Mouse (Mus musculus): ENCODE data around the gene Aldh1l1. TPM values are rescaled to one million over a fixed set of nuclear protein-coding genes. Genes with fewer than 3 reads are reported as not detected.
A peak's percentile ranks its signal among the peaks of the same experiment; 100 is the strongest.

Gene Aldh1l1
- total RNA-seq (2021), result 100 to 1,000 TPM; 180 to 197 TPM
- long read RNA-seq, experiment 1, full-length matches to known transcripts, result 150 of 246 reads
- long read RNA-seq, experiment 1, partial matches to known transcripts, result 14 of 246 reads
- long read RNA-seq, experiment 1, other reads (novel, unspliced or antisense), result 82 of 246 reads
- long read RNA-seq, experiment 2, full-length matches to known transcripts, result 397 of 538 reads
- long read RNA-seq, experiment 2, partial matches to known transcripts, result 90 of 538 reads
- long read RNA-seq, experiment 2, other reads (novel, unspliced or antisense), result 51 of 538 reads

DNA sequence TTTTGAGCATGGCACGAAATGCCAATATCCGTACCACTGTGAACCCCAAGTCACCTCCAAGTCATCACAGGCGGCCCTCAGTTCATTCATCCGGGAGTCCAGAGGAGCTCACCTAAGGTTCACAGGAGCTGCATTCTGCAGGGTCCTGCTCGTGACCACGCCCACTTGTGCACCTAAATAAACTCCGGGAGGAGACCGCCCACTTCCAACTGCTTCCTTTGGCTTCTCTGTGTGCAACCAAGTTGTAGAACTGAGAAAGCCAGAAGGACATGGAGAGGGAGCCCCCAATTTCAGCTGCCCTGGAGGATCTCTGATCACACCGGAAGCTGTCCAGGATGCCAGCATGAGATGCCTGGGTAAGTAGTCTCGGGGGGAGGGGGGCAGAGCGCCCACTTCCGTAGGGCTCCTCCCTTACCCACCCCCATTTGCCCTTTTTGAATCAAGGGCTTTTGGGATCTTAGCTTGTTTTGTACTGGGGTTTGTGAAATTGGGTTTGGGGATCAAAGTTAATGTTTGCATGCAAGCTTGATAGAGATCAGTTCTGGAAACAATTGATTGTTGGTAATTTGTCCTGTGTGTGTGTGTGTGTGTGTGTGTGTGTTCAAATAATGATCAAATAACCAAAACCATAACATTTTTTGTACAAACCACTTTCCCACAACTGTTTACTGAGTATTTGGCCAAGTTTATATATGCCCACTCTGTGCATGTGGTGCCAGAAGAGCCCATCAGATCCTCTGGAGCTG lies at the start of gene Aldh1l1:
Gene Aldh1l1, plus strand, starts transcription at position 252 of the 746 bp plus-strand sequence.
- DNase-seq (ENCODE audit: low spot score in 2 of 2), result no peak

- no peak for DNase-seq (ENCODE audit: low spot score in 2 of 2)
These were observed 49.2 kb upstream of the Aldh1l1 start for GRCm38 (mm10) chr6:90437041-90437440.

DNA sequence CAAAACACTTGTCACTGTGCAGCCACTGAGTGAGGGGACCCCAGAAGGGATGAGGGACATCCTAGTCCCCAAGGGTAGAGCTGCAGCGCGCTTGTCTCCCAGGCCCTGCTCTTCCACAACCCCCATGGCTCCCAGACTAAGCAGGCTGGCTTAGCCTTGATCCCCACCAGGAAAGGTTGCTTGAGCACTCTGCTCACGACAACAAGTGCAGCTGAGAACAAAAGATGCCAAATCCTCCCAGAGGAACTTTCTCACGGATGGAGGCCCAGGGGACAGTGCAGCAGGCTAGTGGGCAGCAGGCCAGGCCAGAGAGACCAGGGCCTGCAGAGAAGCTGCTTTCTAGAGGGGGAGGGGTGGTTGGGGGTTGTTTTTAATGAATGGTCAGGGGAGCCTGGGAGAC lies 39.3 kb upstream of the Aldh1l1 start:
- DNase-seq (ENCODE audit: low spot score in 2 of 2), result no peak

- DNase-seq (ENCODE audit: low spot score in 2 of 2), result peak; percentile 84 to 86
These were observed 36.0 kb upstream of the Aldh1l1 start for GRCm38 (mm10) chr6:90450179-90450578.

GRCm38 (mm10) chr6:90450697-90451096 lies 35.5 kb upstream of the Aldh1l1 start:
- DNase-seq (ENCODE audit: low spot score in 2 of 2), result peak in 1 of 2 experiments; percentile 33

- DNase-seq (ENCODE audit: low spot score in 2 of 2), result no peak
These were observed 34.7 kb upstream of the Aldh1l1 start for GRCm38 (mm10) chr6:90451512-90451911.

DNA sequence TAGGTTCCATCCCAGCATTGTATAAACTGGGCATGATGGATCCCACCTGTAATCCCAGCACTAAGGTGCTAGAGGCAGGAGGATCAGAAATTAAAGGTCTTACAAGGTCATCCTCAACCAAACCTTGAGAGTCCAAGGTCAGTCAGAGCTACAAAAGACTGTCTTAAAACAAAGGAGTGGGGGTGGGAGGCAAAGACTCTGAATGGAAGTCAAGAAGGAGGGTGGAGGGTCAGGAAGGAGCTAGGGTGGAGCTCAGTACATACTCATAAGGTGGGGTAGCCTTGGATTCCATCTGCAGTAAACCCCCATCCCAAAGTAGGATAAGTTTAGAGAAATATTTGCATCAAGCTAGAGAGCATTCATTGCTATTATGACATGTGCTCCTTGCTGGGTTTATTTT lies 33.6 kb upstream of the Aldh1l1 start:
- DNase-seq (ENCODE audit: low spot score in 2 of 2), result no peak

DNA sequence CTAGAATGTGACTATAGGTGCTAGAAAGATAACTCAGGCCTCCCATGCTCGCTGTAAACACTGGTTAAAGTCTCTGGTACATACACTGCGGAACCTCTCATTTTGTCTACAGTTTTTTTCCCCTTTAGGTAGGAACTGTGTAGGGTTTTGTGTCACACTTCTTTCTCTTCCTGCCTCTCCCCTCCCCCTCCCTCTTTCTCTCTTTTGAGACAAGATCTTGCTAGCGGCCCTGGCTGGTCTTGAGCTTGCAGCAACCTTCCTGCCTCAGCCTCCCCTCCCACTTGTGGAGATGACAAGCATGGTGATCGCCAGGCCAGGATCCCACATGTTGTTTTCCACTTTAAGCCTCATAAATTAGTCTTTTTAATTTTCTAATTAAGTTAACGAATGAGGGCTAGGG lies 32.5 kb upstream of the Aldh1l1 start:
- DNase-seq (ENCODE audit: low spot score in 2 of 2), result no peak

DNA sequence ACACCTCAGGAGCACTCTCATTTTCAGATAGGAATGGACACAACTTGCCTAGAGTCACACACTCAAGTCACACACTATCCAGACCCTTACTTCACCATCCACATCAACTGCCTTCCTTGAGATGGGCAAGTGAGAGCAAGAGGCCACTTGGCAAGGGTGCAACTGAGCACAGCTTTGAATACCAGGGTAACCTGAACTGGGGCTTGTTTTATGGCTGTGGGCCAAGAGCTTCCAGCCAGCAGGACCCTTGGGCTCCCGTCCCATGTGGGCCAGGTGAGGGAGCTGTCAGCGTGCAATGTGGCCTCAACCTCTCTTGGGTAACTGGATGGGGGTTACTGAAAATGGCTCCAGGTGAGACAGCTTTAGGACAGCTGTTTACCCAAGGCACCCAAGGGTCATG lies 28.8 kb upstream of the Aldh1l1 start:
- DNase-seq (ENCODE audit: low spot score in 2 of 2), result no peak

DNA sequence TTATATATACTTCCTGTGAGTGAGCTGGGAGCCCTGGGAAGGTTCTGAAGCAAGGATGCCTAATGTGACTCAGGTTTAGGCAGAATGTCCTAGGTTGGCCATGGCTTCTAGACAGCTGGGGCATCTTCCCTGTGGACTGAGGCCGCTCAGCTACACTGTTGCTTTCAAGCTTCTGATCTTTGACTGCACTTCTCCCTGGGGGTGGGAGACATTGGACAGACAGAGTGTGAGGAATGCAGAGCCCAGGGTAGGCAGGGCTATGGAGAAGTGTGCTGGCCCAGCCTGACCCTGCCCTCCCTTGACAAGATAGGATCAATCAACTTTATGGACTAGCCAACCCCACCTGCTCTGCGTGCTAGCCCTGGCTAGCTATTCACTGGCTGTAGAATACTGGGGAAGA lies 25.0 kb upstream of the Aldh1l1 start:
- no peak for DNase-seq (ENCODE audit: low spot score in 2 of 2)

GRCm38 (mm10) chr6:90461771-90462170 lies 24.5 kb upstream of the Aldh1l1 start:
- DNase-seq (ENCODE audit: low spot score in 2 of 2), result no peak

GRCm38 (mm10) chr6:90462181-90462706 lies 24.0 kb upstream of the Aldh1l1 start, which contains the start of gene Klf15:
Klf15 (plus strand) TSS chr6:90462576.
- peak; percentile 87 to 90 for DNase-seq (ENCODE audit: low spot score in 2 of 2)

DNA sequence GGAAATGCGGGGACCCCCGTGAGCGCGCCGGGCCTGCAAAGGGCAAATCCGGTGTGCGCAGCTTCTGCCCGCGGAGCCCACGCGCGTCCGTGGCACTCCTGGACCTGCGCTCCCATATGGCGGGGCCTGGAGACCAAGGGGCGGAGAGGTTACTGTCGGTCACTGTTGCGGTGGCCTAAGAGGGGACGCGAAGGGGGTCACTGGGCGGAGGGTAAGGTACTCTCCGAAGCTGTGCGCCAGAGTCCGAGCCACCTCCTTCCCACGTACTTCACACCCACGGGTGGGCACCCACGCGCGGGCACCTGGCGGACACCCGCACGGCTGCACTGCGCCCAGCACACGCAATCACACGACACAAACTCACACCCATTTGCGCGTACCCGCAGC lies 23.4 kb upstream of the Aldh1l1 start:
- peak in 1 of 2 experiments; percentile 25 for DNase-seq (ENCODE audit: low spot score in 2 of 2)

GRCm38 (mm10) chr6:90463228-90463862 lies 22.9 kb upstream of the Aldh1l1 start:
- peak; percentile 78 to 82 for DNase-seq (ENCODE audit: low spot score in 2 of 2)

DNA sequence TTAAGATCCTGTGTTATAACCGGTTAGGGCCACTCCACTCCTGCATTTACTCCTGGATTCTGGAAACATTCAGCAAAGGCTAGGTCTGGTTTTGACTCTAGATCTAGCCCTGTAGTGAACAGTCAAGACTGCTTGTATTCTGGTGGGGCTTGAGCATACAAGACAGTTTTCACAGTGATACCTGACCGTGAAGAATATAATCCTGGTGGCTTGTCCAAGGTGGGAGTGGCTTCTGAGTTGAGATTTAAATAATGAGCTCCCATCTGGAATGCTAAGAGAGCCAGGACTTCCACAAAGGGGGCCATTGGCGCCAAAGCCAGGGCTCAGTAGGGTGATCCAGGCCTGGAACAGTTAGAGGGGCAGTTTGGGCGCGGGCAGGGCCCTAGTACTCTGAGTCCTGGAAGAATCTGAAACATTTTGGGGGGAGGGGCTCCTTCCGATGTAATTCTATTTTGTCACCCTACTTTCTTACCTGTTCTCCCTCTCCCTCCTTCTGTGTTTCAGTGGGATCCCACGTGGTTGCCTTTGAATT lies 22.3 kb upstream of the Aldh1l1 start:
- DNase-seq (ENCODE audit: low spot score in 2 of 2), result no peak

DNA sequence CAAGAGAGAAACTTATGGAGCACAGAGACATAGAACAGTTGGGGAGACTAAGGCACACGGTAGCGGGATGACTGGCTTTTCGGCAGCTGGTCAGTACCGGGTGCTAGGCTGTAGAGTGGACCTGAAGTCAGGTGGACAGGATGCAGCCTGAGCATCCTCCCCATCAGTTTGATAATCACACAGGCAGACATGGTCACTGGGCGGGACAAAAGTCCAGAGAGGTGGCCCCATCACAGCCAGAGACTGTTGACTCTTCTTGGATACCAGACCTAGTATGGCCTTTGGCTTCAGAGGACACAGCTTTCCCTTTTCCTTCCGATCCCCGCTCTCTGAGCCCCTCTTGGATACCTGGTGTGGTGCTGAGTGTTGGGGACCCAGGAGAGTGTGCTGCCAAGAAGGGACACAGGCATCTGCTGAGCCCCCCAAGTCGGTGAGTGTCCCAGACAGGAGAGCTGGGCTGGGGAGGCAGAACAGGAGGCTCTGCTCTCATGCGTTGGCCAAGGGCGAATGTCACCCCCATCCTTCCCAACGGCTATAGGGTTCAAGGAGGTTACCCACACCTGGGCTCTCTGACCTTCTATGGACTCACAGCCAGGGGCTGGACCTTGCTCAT lies 21.1 kb upstream of the Aldh1l1 start:
- DNase-seq (ENCODE audit: low spot score in 2 of 2), result no peak

DNA sequence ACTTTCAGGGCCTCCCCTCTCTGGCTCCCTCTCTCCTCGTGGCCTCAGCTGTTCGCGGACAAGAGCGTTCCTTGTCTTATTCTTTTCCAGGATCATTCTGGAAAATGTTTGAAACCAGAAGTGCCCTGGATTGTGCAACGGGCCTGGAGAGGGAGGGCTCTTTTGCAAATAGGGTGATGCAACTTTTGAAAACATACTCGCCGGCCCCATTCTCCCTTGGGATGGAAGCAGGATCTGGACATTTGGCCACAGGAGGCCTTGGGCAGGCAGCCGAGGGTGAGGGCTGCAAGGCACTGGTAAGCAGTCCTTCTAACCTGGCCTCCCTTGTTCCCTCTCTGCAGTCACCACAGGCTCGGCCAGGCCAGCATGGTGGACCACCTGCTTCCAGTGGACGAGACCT lies 20.1 kb upstream of the Aldh1l1 start:
- peak; percentile 26 to 50 for DNase-seq (ENCODE audit: low spot score in 2 of 2)

GRCm38 (mm10) chr6:90466847-90467410 lies 19.3 kb upstream of the Aldh1l1 start:
- no peak for DNase-seq (ENCODE audit: low spot score in 2 of 2)

DNA sequence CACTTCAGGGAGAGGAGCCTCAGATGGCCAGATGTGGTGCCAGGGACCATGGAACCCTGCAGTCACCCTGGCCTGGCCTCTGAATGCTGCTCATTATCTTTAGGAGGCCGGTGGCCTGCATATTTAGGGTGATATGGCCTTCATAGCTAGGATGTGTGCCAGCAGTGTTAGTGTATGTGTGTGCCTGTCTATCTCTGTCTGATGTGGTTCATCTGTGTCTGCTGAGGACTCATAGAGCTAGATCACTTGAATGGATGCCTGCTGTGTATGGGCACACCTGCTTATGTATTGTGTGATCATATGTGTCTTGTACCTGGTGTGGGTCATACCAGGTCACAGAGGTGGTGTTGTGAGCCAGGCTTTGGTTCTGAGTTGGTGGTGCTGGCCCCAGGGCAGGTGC lies 18.0 kb upstream of the Aldh1l1 start:
- DNase-seq (ENCODE audit: low spot score in 2 of 2), result no peak

GRCm38 (mm10) chr6:90469041-90469440 lies 17.2 kb upstream of the Aldh1l1 start:
- DNase-seq (ENCODE audit: low spot score in 2 of 2), result no peak

- DNase-seq (ENCODE audit: low spot score in 2 of 2), result no peak
These were observed 16.0 kb upstream of the Aldh1l1 start for GRCm38 (mm10) chr6:90470255-90470654.
